Mouse (Mus musculus) cerebellum, adult 2 months (tissue): ENCODE data around the gene Serpina3j.
"Not testable (repeated sequence)": the region's sequence is repeated elsewhere in the genome, so short reads cannot be mapped to it uniquely, and the experiment has no call there.

Source experiments
- CTCF ChIP-seq: fragments of 200-500 bp; IDR thresholded peaks from 2 replicates; pipeline ENCODE4 v1.5.1; 2011; ENCODE audit warnings: low read depth, mild to moderate bottlenecking, control low read depth, low read length, moderate library complexity, borderline replicate concordance; ENCODE audit not compliant: insufficient read depth
- POLR2A ChIP-seq: fragments of 200-500 bp; IDR thresholded peaks from 2 replicates; pipeline ENCODE4 v1.6.1; 2011; ENCODE audit warnings: low read length, control low read depth, borderline replicate concordance; ENCODE audit not compliant: insufficient read depth

- TF ChIP-seq POLR2A, CTCF: not testable (repeated sequence)
Observed at GRCm38 (mm10) chr12:104336873-104337272, 22.5 kb downstream of the Serpina3j start.
